Mouse (Mus musculus) stomach, postnatal 0 days (tissue): ENCODE data around the gene Mrm3.

Experiments used
- CTCF ChIP-seq: IDR thresholded peaks from 2 replicates; pipeline ENCODE4 v1.5.1; 2016; ENCODE audit warnings: antibody characterized with exemption, low read depth, mild to moderate bottlenecking, moderate library complexity
- EP300 ChIP-seq: optimal IDR thresholded peaks from 2 replicates; pipeline ENCODE3; 2016; ENCODE audit warnings: antibody characterized with exemption

DNA sequence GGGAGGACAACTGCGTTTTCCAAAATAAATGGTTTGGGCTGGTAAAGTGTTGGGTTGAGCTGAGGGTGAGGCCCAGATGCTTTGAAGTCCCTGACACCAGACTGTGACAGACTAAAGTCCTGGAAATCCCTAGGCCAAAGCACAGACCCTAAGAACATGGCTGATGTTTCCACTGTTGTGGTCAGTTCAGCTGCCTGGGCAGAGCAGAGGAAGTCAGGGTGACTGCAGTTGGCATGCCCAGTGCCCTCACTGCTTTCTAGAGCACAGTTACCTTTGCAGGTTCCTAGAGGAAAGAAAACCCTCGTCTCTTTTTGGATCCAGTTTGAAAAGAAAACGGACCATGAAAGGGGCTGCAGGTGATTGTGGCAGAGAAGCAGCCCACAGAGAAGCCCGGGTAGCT is 13.9 kb downstream of the Mrm3 start:
- no peak for TF ChIP-seq CTCF
- no peak for TF ChIP-seq EP300
